Mouse (Mus musculus): ENCODE measurements around the gene Arhgap32.

The Arhgap32 gene

DNA sequence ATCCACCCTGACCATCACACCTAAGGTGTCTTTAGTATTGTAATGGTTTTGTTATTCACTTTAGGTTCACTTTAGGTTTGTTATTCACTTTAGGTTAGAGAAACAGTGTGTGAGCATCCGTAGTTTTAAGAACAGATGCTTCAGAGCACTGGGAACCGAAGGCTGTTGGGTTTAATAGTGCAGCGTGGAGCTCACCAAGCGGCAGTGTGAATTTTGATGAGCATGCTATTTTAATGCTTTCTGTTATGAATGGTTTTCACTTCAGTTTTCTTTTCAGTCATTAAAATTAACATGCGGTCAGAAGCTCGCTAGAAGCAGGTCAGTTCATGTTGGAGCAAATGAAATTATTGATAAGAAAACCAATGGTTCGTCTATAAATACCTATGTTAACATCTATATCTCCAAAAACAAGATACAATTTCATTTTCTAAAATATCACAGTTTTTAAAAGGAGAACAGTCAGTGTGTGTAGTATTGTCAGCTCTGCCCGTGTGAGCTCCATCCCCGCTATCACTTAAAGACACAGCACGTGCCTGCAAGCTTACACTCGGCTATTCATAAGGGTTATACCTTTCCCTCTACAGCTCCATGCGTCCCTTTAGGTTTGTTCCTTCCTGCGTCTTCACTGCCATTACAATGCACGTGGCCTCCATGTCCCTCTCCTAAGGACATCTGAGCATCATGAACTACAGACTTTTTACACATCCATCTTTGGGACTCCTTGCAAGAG lies 21.9 kb downstream of the Arhgap32 start:
- in situ Hi-C loops (cut with MboI, MseI) = no loop called here

DNA sequence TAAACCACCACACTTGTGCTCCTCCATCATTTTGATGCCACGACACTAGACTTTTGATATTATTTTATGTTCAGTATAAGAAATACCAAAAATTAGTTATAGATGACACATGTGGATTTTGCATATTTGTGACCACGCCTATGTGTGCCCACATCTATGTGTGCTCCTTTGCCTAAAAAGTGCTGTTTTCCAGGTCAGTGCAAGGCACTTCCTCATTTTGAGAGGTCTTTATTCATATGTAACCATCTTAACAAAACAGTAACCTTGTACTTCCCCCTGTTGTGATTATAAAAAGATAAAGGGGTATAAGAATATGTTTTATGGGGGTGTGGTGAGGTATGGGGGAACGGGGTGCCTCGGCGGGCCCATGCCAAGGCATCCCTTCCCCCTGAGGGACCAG lies 22.7 kb downstream of the Arhgap32 start:
- in situ Hi-C loops (cut with MboI, MseI) = no loop called here

DNA sequence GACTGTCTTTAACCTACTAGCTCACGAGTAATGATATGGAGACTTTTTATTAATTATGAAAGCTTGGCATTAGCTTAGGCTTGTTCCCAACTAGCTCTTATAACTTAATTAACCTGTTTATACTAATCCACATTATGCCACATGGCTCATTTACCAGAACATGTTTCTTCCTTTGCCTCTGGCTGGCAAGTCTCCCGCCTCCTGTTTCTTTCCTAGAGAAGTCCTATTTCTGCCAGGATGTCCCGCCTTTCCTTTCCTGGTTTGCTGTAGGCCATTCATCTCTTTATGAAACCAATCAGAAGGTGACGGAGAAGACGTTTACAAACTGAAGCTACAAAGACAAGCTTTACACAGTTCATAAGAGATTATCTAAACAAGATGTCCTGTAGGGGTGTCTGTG lies 23.7 kb downstream of the Arhgap32 start:
- in situ Hi-C loops (cut with MboI, MseI) = no loop called here

GRCm38 (mm10) chr9:32142834-32143233 lies 26.9 kb downstream of the Arhgap32 start:
- in situ Hi-C loops (cut with MboI, MseI) = no loop called here

- in situ Hi-C loops (cut with MboI, MseI) = no loop called here
These were observed 27.5 kb downstream of the Arhgap32 start for GRCm38 (mm10) chr9:32143451-32143850.

GRCm38 (mm10) chr9:32146257-32146996 lies 30.5 kb downstream of the Arhgap32 start:
- in situ Hi-C loops (cut with MboI, MseI) = no loop called here

DNA sequence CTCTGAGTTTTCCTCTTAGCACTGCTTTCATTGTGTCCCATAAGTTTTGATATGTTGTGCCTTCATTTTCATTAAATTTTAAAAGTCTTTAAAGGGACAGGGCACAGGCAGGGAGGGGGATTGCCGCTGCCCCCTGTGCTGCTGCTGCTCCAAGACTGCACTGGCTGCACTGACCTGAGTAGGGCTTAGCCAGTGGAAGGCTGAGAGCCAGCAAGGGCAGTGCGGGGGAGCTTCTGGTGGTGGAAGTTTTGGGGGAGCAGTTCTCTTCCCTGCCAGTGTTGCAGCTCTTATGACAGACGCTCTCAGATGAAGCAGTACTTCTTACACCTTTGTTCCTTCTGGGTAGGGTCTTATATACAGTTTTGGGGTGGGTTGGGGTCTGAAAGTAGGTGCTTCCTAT lies 33.3 kb downstream of the Arhgap32 start:
- in situ Hi-C loops (cut with MboI, MseI) = no loop called here

DNA sequence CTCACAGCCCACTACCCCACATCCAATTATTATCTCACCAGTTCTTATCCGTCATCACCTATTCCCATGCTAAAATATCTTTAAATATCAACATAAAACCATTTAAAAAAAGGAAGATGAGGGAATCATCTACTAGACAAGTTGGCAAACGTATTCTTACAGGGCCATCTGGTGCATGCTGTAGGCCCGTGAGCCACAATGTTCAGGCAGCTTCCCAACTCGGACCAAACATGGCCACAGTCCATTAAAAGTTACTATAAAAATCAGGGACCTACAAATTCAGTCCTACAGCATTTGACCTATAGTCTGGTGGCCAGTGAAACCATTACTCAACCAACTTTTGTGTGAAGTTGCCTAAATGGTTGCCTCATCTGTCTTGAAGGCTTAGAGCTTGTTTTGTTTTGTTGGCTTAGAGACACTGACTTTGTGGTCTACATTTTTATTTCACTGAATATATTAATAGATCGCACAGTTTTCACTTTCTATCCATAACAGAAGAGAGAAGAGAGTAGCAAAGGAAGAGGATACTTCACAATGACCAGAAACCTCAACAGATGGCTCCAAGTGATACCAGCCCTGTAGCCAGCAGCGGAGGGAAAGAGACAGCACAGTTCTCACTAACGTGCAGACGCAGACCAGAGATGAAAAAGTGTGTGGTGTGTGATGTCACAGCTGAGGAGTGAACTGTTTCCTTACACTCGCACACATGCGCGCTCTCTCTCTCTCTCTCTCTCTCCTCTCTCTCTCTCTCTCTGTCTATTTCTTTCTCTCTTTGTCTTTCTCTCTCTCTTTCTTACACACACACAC lies 34.1 kb downstream of the Arhgap32 start:
- in situ Hi-C loops (cut with MboI, MseI) = loop anchor here (10.0 kb wide), 1 partner anchor 205 kb away; no protein-coding TSS in a partner anchor

- in situ Hi-C loops (cut with MboI, MseI) = loop anchor here (10.0 kb wide), 1 partner anchor 210 kb away; no protein-coding TSS in a partner anchor
These were observed 38.9 kb downstream of the Arhgap32 start for GRCm38 (mm10) chr9:32154727-32155371.

- in situ Hi-C loops (cut with MboI, MseI) = loop anchor here (10.0 kb wide), 1 partner anchor 212 kb away; no protein-coding TSS in a partner anchor
These were observed 40.8 kb downstream of the Arhgap32 start for GRCm38 (mm10) chr9:32156706-32157105.

DNA sequence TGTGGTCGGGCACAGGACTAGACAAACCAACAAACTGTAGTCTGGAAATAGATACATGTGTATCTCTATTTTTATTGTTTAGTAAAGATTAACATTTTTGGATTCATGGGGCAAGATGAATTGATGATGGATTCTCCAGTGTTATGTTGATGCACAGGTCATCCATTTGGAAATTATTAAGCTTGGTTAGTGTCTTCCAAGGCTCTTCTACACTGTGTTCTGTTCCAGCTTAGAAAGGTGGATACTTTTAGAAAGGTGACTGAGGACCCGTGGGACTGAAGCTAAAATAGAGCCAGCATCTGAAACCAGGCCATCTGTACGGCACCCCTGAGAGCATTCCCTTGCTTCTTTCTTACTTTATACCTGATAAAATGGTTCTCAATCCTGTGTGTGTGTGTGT lies 41.3 kb downstream of the Arhgap32 start:
- in situ Hi-C loops (cut with MboI, MseI) = loop anchor here (10.0 kb wide), 1 partner anchor 212 kb away; no protein-coding TSS in a partner anchor

DNA sequence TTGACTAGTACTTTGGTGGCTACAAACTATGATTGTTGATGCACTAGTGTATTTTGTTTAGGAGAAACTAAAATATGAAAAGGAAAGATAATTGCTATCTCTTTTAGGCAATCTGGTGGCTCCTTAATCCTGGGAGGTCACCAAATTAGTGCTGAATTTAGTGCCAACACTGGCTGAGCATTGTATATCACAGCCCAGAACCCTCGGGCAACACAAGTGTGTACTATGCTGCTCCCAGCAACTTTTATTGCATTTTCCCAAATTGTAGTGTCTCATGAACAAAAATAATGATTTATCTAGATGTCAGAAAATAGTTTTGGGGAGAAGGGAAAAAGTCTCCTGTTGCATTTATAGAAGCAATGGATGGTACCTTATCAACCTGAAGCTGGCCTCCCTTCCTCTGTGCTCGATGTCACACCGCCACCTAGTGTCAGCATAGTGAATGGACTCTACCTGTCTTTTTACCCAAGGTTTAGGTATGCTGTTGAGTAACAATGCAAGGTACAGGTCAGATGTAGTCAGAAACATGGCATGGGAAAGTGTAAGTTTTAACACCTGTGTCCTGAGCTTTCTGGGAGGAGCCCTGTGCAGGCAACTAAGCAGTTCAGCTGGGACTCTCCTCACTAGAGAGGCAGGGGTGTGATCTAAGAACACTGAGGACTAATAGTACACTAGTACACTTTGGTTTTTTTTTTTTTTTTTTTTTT lies 43.1 kb downstream of the Arhgap32 start:
- in situ Hi-C loops (cut with MboI, MseI) = loop anchor here (10.0 kb wide), 1 partner anchor 214 kb away; no protein-coding TSS in a partner anchor

DNA sequence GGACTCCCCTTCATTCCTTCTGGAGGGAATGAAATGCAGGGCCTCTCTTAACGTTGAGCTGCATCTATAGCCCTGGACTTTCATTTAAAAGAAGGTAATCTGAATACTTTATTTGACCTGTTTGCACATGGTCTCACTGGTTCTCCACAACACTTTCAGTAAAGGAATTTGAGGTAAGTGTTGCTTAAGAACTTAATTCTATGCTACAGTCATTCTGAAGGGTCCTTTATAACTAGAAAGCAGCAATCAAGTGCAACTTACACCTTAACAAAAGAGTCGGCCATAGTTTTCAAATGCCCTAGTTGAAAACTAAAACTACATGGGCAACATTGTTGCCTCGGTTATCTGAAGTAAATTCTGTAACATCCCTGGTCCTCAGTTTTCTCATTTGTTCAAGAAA lies 43.8 kb downstream of the Arhgap32 start:
- in situ Hi-C loops (cut with MboI, MseI) = loop anchor here (10.0 kb wide), 2 partner anchors 215 to 605 kb away; no protein-coding TSS in a partner anchor

- in situ Hi-C loops (cut with MboI, MseI) = loop anchor here (10.0 kb wide), 1 partner anchor 608 kb away; no protein-coding TSS in a partner anchor
These were observed 46.9 kb downstream of the Arhgap32 start for GRCm38 (mm10) chr9:32162792-32163191.

DNA sequence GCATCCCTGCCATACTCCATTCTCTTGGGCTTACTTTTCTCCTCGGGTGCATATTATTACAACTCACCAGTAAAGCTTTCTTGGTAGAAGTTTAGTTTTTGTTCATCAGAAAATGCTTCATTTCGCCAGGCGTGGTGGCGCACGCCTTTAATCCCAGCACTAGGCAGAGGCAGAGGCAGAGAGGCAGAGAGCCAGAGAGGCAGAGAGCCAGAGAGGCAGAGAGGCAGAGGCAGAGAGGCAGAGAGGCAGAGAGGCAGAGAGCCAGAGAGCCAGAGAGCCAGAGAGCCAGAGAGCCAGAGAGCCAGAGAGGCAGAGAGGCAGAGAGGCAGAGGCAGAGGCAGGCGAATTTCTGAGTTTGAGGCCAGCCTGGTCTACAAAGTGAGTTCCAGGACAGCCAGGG lies 47.9 kb downstream of the Arhgap32 start:
- in situ Hi-C loops (cut with MboI, MseI) = loop anchor here (10.0 kb wide), 1 partner anchor 609 kb away; no protein-coding TSS in a partner anchor

DNA sequence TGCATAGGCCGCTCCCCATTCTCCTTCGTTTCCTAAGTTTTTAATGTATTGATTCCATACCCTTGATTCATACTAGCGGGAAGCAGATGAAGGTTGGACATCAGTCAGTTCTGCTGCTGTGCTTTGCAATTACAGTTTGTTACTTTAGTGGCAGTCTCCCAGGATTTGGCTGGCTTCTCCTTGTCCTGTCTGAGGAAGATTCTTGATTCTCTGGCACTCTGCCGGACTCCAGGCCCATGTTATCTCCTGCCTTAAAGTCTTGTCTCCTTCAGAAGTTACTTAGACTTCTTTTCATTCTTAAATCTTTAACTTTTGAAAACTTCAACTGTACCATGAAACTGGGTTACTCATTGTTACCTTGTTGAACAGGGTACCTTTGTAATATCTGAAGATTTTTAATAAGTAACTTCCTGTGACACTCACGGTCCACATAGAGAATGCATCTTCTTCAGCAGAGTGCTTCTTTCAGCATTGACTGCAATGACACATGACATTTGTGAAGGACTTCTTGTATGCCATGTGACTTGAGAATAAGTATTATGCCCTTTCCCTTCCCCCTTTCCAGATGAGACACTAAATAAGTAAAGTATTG lies 52.7 kb downstream of the Arhgap32 start:
- in situ Hi-C loops (cut with MboI, MseI) = loop anchor here (10.0 kb wide), 1 partner anchor 614 kb away; no protein-coding TSS in a partner anchor

- in situ Hi-C loops (cut with MboI, MseI) = no loop called here
These were observed 54.8 kb downstream of the Arhgap32 start for GRCm38 (mm10) chr9:32170713-32171112.

DNA sequence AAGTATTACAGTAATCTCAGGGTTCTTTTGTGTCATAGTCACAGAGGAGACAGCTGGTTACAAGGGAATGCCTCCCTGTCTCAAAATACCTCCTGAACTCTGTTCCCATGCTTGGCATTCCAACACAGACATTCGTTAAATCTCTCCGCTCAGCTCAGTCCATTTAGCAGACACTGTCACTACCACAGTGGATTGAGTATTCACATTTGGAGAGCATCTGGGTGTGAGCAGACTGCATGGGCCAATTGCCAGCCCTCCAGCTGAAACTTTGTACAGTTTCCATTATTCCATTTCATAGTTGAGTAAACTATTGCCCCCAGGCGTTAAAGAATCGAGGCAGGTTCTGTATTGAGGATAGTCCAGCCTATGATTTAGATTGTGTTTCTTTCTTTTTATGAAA lies 60.7 kb downstream of the Arhgap32 start:
- in situ Hi-C loops (cut with MboI, MseI) = no loop called here

GRCm38 (mm10) chr9:32181170-32181569 lies 65.2 kb downstream of the Arhgap32 start:
- in situ Hi-C loops (cut with MboI, MseI) = no loop called here

- in situ Hi-C loops (cut with MboI, MseI) = no loop called here
These were observed 70.6 kb downstream of the Arhgap32 start for GRCm38 (mm10) chr9:32186489-32186888.
